Mouse (Mus musculus) myocyte (in vitro differentiated cells): ENCODE measurements around the gene Por. TPM values are rescaled to one million over a fixed set of nuclear protein-coding genes. Genes with fewer than 3 reads are reported as not detected.
A peak's percentile ranks its signal among the peaks of the same experiment; 100 is the strongest.

Source experiments
- H3K27me3 ChIP-seq: one replicate; pipeline ENCODE4 v1.6.1; 2011; ENCODE audit not compliant: control insufficient read depth, insufficient read depth, insufficient read length
- H3K36me3 ChIP-seq: one replicate; pipeline ENCODE4 v1.6.1; 2011; ENCODE audit not compliant: control insufficient read depth, insufficient read depth
- H3K4me2 ChIP-seq: one replicate; pipeline ENCODE4 v1.6.1; 2011; ENCODE audit warnings: low read depth, control low read depth
- H3K4me3 ChIP-seq: one replicate; pipeline ENCODE4 v1.5.1; 2011; ENCODE audit warnings: mild to moderate bottlenecking, control low read depth, moderate library complexity
- H3K79me2 ChIP-seq: one replicate; pipeline ENCODE4 v1.6.1; 2011; ENCODE audit not compliant: control insufficient read depth, insufficient read depth
- H3ac ChIP-seq: one replicate; pipeline ENCODE4 v1.6.1; 2011; ENCODE audit not compliant: control insufficient read depth, insufficient read length
- CEBPB ChIP-seq: IDR thresholded peaks from 2 replicates; pipeline ENCODE4 v1.6.1; 2011; ENCODE audit warnings: mild to moderate bottlenecking, moderate library complexity; ENCODE audit not compliant: poor library complexity, insufficient read depth, severe bottlenecking
- E2F4 ChIP-seq: IDR thresholded peaks from one replicate; pipeline ENCODE4 v1.6.1; 2011; ENCODE audit warnings: mild to moderate bottlenecking, control low read depth, moderate library complexity; ENCODE audit not compliant: insufficient read depth
- MAX ChIP-seq: IDR thresholded peaks from one replicate; pipeline ENCODE4 v1.6.1; 2011; ENCODE audit warnings: low read depth, mild to moderate bottlenecking, control low read depth
- MYOD1 ChIP-seq, 3 experiments: IDR thresholded peaks; one replicate each; pipeline ENCODE4 v1.6.1; 2011; ENCODE audit warnings: control low read depth in 2 of 3, low read depth in 2 of 3, mild to moderate bottlenecking in 2 of 3, moderate library complexity in 1 of 3; ENCODE audit not compliant: insufficient read length in 2 of 3, control insufficient read depth in 1 of 3
- MYOG ChIP-seq, 3 experiments: IDR thresholded peaks; one replicate each; pipeline ENCODE4 v1.6.1; 2011; ENCODE audit warnings: control low read depth in 2 of 3, low read depth in 2 of 3, mild to moderate bottlenecking in 2 of 3; ENCODE audit not compliant: insufficient read length in 2 of 3, control insufficient read depth in 1 of 3, insufficient read depth in 1 of 3
- POLR2A ChIP-seq: IDR thresholded peaks from one replicate; pipeline ENCODE4 v1.6.1; 2011; ENCODE audit warnings: low read depth, mild to moderate bottlenecking, control low read depth, moderate library complexity; ENCODE audit not compliant: insufficient read length
- POLR2AphosphoS2 ChIP-seq: IDR thresholded peaks from one replicate; pipeline ENCODE4 v1.6.1; 2011; ENCODE audit warnings: low read depth, control low read depth; ENCODE audit not compliant: insufficient read length
- REST ChIP-seq: IDR thresholded peaks from one replicate; pipeline ENCODE4 v1.6.1; 2011; ENCODE audit warnings: mild to moderate bottlenecking, control low read depth, moderate library complexity; ENCODE audit not compliant: insufficient read depth, insufficient read length
- SRF ChIP-seq: IDR thresholded peaks from one replicate; pipeline ENCODE4 v1.6.1; 2011; ENCODE audit warnings: low read depth; ENCODE audit not compliant: control insufficient read depth, insufficient read length
- TCF12 ChIP-seq: IDR thresholded peaks from one replicate; pipeline ENCODE4 v1.6.1; 2011; ENCODE audit warnings: mild to moderate bottlenecking, control low read depth; ENCODE audit not compliant: poor library complexity, insufficient read depth, severe bottlenecking
- TCF3 ChIP-seq: IDR thresholded peaks from one replicate; pipeline ENCODE4 v1.6.1; 2011; ENCODE audit warnings: low read depth, control low read depth; ENCODE audit not compliant: insufficient read length
- USF1 ChIP-seq: IDR thresholded peaks from one replicate; pipeline ENCODE4 v1.6.1; 2011; ENCODE audit warnings: low read depth, mild to moderate bottlenecking, control low read depth, moderate library complexity
- polyA plus RNA-seq: library from polyadenylated mRNA; unstranded; fragments of >200 nt; fragmentation: generic; extraction: Trizol; gene quantifications from one replicate; pipeline ENCODE4 v1.2.1, GENCODE M21; 2012; ENCODE audit warnings: missing spikeins

The Por gene
- polyA plus RNA-seq, 1 experiment, result 90.6 TPM

- H3K4me2 ChIP-seq, result peak overlapping the region; percentile 79
- peaks cover 16% of the 10 kb centered on the region for H3K36me3 ChIP-seq
- H3K27me3 ChIP-seq, result no peaks in the 10 kb centered on the region
- H3ac ChIP-seq, result no peak overlapping the region
- peaks cover 38% of the 10 kb centered on the region for H3K79me2 ChIP-seq
- H3K4me3 ChIP-seq, result no peak overlapping the region
- TF ChIP-seq TCF3 (no peak), REST (no peak), CEBPB (no peak; the same call in 1 of the 2 replicates), MYOD1 (IDR thresholded peaks at IDR 0.05; ENCODE audit: control insufficient read depth in 1 of 3, insufficient read length in 2 of 3, low read depth in 2 of 3) (peak in 1 of 3 experiments; percentile 15), MAX (no peak)
These were observed 43.8 kb downstream of the Por start for GRCm38 (mm10) chr5:135713441-135714218.

GRCm38 (mm10) chr5:135715624-135716023 lies 45.8 kb downstream of the Por start:
- Histone ChIP-seq H3ac (no peak overlapping the region), H3K79me2 (peaks cover 26% of the 10 kb centered on the region), H3K36me3 (peaks cover 16% of the 10 kb centered on the region), H3K27me3 (no peaks in the 10 kb centered on the region), H3K4me2 (no peak overlapping the region), H3K4me3 (no peak overlapping the region)
- TF ChIP-seq TCF3 (no peak), CEBPB (no peak), MYOD1 (IDR thresholded peaks at IDR 0.05; ENCODE audit: control insufficient read depth in 1 of 3, insufficient read length in 2 of 3, low read depth in 2 of 3) (no peak), MAX (no peak), E2F4 (no peak), MYOG (IDR thresholded peaks at IDR 0.05; ENCODE audit: control insufficient read depth in 1 of 3, insufficient read depth in 1 of 3, insufficient read length in 2 of 3, low read depth in 2 of 3) (no peak), POLR2AphosphoS2 (no peak), POLR2A (no peak), USF1 (no peak), TCF12 (no peak), REST (no peak), SRF (no peak)

- H3ac ChIP-seq, result no peak overlapping the region
- TF ChIP-seq MYOD1 (IDR thresholded peaks at IDR 0.05; ENCODE audit: control insufficient read depth in 1 of 3, insufficient read length in 2 of 3, low read depth in 2 of 3) (no peak), SRF (no peak), TCF3 (no peak), USF1 (no peak)
- peaks cover 16% of the 10 kb centered on the region for H3K36me3 ChIP-seq
- no peak overlapping the region for H3K4me2 ChIP-seq
- H3K79me2 ChIP-seq, result peaks cover 14% of the 10 kb centered on the region
- no peak overlapping the region for H3K4me3 ChIP-seq
- no peaks in the 10 kb centered on the region for H3K27me3 ChIP-seq
These were observed 49.8 kb downstream of the Por start for GRCm38 (mm10) chr5:135719586-135720120.

- no peaks in the 10 kb centered on the region for H3K27me3 ChIP-seq
- no peak overlapping the region for H3K4me2 ChIP-seq
- no peak overlapping the region for H3ac ChIP-seq
- H3K36me3 ChIP-seq, result peaks cover 16% of the 10 kb centered on the region
- peak in 2 of 3 experiments; percentile 13 to 26 for TF ChIP-seq MYOD1 (IDR thresholded peaks at IDR 0.05; ENCODE audit: control insufficient read depth in 1 of 3, insufficient read length in 2 of 3, low read depth in 2 of 3)
- no peak for TF ChIP-seq REST
- no peak for TF ChIP-seq MYOG (IDR thresholded peaks at IDR 0.05; ENCODE audit: control insufficient read depth in 1 of 3, insufficient read depth in 1 of 3, insufficient read length in 2 of 3, low read depth in 2 of 3)
- H3K79me2 ChIP-seq, result peaks cover 12% of the 10 kb centered on the region
- no peak overlapping the region for H3K4me3 ChIP-seq
These were observed 50.3 kb downstream of the Por start for GRCm38 (mm10) chr5:135720121-135720520.

GRCm38 (mm10) chr5:135721076-135721475 lies 51.2 kb downstream of the Por start:
- Histone ChIP-seq H3K4me2 (no peak overlapping the region), H3K79me2 (peaks cover 12% of the 10 kb centered on the region), H3K27me3 (no peaks in the 10 kb centered on the region), H3ac (no peak overlapping the region), H3K4me3 (no peak overlapping the region), H3K36me3 (peaks cover 11% of the 10 kb centered on the region)
- TF ChIP-seq POLR2AphosphoS2, result no peak
- TF ChIP-seq E2F4, result no peak
- no peak for TF ChIP-seq POLR2A
- TF ChIP-seq MAX, result no peak
- no peak for TF ChIP-seq USF1
- TF ChIP-seq SRF, result no peak
- TF ChIP-seq CEBPB, result no peak
- TF ChIP-seq REST, result no peak
- TF ChIP-seq TCF3, result no peak
- TF ChIP-seq TCF12, result no peak
- no peak for TF ChIP-seq MYOG (IDR thresholded peaks at IDR 0.05; ENCODE audit: control insufficient read depth in 1 of 3, insufficient read depth in 1 of 3, insufficient read length in 2 of 3, low read depth in 2 of 3)
- no peak for TF ChIP-seq MYOD1 (IDR thresholded peaks at IDR 0.05; ENCODE audit: control insufficient read depth in 1 of 3, insufficient read length in 2 of 3, low read depth in 2 of 3)
